Mouse (Mus musculus): Measurements from ENCODE around the gene Anapc13. TPM values are rescaled to one million over a fixed set of nuclear protein-coding genes. Genes with fewer than 3 reads are reported as not detected.

Gene Anapc13
- total RNA-seq (2023), result 60.6 TPM

DNA sequence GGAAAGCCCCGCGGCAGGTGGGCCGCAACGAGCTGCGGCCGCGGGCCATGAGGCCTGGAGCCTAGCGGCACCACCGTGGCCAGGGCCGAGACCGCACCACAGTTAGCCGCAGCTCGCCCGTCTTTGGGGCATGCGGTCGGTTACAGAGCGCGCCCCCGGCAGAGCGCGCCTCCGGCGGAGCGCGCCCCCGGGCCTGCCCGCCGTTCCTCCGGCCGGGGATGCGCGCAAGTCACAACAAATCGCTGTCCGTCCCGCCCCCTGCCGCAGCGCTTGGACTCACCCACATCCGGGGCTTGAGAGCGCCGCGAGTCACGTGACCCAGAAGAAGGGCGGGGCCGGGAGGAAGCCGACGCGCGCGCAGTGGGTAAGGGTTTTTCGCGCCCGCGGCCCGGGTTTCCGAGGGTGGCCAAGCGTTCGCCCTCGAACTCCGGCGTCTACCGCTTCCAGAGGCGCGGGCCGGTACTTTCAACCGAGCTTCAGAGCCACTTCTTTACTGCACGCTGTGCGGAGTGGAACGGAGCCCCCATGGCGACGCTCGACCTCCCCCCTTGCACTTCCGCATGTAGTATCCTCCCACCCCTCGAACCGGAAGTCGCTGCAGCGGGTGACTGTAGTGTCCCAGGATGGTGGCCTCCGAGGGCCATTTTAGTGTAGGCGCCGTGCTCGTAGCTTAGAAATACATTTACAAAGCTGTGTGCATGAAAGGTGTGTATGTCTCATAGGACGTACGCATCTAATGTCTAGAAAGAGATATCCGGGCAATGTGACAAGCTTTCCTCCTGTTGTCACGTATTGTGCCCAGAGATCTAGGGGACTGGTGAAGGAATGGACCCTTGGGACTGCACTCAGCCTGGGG lies at the start of gene Anapc13, which contains the start of gene Cep63:
Gene Anapc13 (plus strand): TSS at position 314 of the 856 bp plus-strand sequence.
Gene Cep63 (minus strand): TSS at position 552 of the 856 bp plus-strand sequence.

Other genes starting within 250 kb of the Anapc13 start
- gene Ky, start 120.5 kb upstream of the Anapc13 start, total RNA-seq (2023), result 0.09 TPM
- gene Cep63, start 238 bp downstream of the Anapc13 start, total RNA-seq (2023), result 64.9 TPM
- gene Amotl2, start 90.4 kb downstream of the Anapc13 start, total RNA-seq (2023), result 4.5 TPM
- gene Ryk, start 208.6 kb downstream of the Anapc13 start, total RNA-seq (2023), result 1.9 TPM